Mouse (Mus musculus) urinary bladder, postnatal 36 days (tissue): ENCODE data around the gene Vmn1r125.
"Not testable (repeated sequence)": the region's sequence is repeated elsewhere in the genome, so short reads cannot be mapped to it uniquely, and the experiment has no call there.

Experiments
- DNase-seq, 2 experiments: peaks; one replicate each; pipeline ENCODE4 v3.0.0; 2022; ENCODE audit warnings: low spot score in 2 of 2, mixed read lengths in 1 of 2

Gene Vmn1r125

DNA sequence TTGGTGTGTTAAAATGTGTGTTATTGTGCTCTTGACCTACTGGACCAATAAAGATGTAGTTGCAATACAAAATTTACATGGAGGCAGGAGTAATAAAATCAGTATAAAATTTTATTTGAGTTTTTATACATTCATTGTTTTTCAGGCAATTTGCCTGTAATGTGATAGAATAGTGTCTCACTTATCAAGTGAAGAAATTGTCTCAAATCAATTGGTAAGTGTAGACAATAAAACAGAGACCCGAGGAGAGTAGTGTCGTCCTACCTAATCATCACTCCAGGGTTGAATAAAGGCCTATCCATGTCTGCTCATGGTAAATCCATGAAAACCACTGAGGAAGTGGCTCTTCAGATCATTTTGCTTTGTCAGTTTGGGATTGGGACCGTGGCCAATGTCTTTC, at the start of gene Vmn1r125:
Vmn1r125 (plus strand) TSS at position 301 of the 400 bp plus-strand sequence.
- not testable (repeated sequence) for DNase-seq

DNA sequence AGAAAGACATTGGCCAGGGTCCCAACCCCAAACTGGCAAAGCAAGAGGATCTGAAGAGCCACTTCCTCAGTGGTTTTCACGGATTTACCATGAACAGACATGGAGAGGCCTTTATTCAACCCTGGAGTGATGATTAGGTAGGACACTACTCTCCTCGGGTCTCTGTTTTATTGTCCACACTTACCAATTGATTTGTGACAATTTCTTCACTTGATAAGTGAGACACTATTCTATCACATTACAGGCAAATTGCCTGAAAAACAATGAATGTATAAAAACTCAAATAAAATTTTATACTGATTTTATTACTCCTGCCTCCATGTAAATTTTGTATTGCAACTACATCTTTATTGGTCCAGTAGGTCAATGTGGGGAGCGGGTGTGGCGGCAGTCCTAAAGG, 11.5 kb upstream of the Vmn1r125 start, which contains the start of gene Vmn1r124:
Vmn1r124 (minus strand) TSS at position 101 of the 400 bp plus-strand sequence.
- not testable (repeated sequence) for DNase-seq

DNA sequence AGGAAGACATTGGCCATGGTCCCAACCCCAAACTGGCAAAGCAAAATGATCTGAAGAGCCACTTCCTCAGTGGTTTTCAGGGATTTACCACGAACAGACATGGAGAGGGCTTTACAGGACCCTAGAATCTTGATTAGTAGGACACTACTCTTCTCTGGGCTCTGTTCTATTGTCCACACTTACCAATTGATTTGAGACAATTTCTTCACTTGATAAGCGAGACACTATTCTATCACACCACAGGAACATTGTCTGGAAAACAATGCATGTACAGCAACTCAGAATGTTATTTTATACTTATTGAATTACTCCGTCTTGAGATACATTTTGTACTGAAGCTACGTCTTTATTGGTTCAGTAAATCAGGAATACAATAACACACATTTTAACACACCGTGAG, 29.4 kb downstream of the Vmn1r125 start, which contains the start of gene Vmn1r126:
Vmn1r126 (minus strand) TSS at position 101 of the 400 bp plus-strand sequence.
- DNase-seq = not testable (repeated sequence)

DNA sequence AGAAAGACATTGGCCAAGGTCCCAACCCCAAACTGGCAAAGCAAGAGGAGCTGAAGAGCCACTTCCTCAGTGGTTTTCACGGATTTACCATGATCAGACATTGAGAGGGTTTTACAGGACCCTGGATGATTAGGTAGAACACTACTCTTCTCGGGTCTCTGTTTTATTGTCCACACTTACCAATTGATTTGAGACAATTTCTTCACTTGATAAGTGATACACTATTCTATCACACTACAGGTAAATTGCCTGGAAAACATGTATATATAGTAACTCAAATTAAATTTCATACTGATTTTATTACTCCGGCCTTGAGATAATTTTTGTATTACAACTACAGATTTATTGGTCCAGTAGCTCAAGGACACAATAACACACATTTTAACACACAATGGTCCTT, 47.8 kb downstream of the Vmn1r125 start, which contains the start of gene Vmn1r127:
Vmn1r127 (minus strand) TSS at position 101 of the 400 bp plus-strand sequence.
- DNase-seq = not testable (repeated sequence)
